Mouse (Mus musculus): ENCODE measurements around the gene Fam104a.

Fam104a gene

DNA sequence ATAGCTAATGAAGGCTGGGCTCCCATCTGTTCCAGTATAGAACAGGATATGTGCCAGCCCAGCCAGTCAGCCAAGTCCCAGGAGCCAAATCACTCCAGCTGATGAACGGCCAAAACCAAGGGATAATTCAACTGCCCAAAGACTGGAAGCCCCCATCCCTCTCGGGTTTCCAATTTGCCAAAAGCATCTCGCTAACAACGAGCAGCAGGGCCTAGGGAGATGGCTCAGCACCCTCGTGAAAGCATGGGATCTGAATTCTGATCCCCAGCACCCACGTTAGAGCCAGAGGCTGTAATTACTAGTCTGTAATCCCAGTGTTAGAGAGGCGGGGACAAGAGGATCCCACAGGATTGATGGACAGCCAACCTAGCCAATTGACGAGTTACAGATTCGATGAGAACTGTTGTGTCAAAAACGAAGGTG, 49.2 kb downstream of the Fam104a start:
- in situ Hi-C loops (cut with MboI, MseI), result no loop called here

DNA sequence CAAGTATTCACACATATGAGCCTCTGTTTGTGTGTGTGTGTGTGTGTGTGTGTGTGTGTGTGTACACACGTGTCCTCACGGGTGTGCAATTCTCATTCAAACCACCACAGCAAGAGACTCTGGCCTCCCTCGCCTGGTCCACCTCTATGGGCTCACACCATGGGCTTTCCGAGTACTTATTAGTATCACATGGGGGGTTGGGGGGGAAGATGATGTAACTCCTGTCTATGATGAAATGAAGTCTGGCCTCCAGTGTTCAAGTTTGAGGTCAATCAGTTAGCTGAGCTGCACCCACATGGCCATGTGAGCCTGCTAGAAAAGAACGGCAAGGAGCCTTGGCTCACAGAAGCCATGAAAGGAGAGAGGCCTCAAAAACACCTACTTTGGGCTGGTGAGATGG, 50.6 kb downstream of the Fam104a start:
- in situ Hi-C loops (cut with MboI, MseI), result no loop called here

DNA sequence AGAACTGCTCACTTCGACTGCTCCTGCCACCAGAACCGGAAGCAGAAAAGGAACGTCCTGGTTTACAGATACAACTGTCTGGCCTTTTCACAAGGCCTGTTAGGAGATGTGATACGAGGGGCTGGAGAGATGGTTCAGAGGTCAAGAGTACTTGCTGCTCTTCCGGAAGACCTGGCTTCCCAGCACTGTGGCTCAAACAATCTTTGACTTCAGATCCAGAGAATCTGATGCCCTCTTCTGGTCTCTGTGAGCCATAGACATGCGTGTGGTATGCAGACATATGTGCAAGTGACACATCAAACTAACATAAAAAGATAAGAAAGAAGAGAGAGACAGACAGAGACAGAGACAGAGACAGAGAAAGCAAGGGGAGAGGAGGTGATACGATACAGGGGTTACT, 51.7 kb downstream of the Fam104a start:
- in situ Hi-C loops (cut with MboI, MseI), result no loop called here

DNA sequence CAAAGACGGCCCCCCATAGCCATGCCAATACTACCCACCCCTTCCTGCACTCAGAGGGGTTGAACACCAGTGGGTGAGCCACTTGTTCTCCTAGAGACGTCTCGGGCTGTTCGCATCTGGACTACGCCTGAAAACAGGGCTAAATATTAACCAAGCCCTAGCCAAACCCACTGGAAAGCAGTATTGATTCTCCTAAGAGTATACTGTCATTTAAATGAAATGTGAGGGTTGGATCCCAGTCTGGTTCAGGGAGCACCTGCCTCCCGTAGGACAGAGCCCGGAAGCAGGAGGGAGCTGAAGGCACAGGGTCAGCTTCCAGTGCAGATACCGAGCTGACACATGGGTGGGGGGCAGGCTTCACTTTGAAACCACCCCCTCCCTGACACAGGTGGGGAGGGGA, 52.1 kb downstream of the Fam104a start:
- in situ Hi-C loops (cut with MboI, MseI), result no loop called here

DNA sequence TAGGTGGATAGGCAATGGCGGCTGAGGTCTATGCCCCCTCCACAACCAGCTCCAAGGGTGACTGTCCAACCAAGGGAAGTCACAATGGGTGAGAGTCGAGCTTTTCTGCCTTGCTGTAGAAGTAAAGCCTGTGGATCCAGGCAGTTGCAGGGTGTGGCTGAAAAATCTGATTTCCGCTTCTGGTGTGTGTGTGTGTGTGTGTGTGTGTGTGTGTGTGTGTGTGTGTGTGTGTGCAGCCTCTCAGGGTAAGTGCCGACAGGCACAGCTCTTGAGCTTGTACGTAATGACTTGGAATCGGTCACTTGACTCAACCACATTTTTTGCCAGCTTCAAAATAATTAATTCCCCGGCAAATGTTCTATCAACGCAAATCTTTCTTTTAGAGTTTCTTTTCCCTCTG, 52.7 kb downstream of the Fam104a start:
- in situ Hi-C loops (cut with MboI, MseI), result no loop called here

DNA sequence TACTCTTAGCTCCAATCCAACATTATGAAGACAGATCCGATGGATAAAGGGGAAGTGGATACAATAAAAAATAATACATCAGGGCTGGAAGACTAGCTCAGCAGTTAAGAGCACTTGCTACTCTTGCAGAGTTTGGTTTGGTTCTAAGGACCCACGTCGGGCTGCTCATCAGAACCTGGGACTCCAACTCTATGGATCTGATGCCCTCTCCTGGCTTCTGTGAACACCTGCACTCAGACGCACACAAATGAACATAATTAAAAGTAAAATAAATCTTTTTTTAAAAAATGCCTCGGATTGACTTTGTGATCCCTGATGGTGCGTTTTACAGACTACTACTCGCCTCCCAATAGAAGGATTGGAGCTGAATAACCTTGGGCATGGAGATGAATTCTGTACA, 53.3 kb downstream of the Fam104a start:
- in situ Hi-C loops (cut with MboI, MseI), result no loop called here

DNA sequence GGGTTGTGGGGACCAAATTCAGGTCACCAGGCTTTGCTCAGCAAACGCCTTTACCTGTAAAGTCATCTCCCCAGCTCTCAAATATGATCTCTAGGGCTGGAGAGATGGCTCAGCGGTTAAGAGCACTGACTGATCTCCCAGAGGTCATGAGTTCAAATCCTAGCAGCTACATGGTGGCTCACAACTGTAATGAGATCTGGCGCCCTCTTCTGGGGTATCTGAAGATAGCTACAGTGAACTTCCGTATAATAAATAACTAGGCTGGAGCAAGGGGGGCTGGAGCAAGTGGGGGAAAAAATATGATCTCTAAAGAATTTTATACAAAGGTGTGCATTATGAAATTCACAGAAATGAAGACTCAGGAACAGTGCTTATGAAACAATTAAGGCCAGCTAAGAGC, 56.2 kb downstream of the Fam104a start:
- in situ Hi-C loops (cut with MboI, MseI), result loop anchor here (5.0 kb wide), 1 partner anchor 330 kb away; no protein-coding TSS in a partner anchor

DNA sequence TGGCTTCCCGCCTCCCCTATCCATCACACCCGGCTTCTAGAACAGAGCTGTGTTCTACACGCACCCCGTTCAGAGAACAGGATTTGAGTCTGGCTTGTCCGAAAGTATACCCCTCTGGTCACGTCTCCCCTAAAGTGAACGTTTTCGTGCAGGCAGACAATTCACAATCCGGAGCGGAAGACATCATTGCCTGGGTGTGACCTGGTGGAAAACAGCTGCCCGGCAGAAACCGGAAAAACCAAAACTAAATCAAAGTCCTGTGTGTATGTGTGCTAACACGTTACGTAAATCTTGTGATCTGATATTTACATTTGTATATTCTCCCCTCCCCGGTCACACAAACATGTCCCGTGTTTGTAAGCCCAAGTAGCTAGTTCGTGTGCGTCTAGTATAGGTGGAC, 58.5 kb downstream of the Fam104a start:
- in situ Hi-C loops (cut with MboI, MseI), result loop anchor here (5.0 kb wide), 1 partner anchor 328 kb away; no protein-coding TSS in a partner anchor

DNA sequence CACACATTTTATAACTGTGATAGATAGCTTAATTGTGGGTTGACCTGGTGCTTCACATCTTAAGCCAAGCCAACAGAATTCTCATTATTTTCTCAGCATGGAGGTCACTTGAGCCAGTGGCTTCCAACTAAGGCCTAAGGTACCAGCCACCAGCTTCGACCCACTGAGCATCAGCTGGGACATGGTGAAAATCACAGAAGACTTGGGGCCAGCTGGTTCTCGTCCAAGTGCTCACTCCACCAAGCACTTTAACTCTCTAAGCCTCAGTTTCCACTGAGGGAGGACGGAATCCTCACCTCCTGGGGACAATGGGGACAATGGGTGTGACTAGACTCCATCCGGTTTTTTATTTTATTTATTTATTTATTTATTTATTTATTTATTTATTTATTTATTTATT, 61.9 kb downstream of the Fam104a start:
- in situ Hi-C loops (cut with MboI, MseI), result no loop called here

DNA sequence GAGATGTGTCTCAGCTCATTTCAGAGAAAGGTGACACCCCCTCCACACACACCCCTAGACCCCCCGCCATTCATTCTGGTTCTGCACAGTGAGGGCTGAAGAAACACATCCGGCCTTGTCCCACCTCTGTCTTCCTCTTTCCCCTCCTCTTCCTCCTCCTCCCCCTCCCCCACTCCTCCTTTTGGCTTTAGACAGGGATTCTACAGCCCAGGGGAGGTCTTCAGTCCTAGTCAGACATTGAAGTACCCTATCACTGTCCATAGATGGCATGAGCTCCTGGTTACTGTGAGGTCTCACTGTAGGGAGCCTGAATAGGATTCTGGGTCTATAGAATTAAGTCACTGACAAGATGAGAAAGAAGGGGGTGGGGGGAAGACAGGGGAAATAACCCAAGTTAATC, 63.0 kb downstream of the Fam104a start:
- in situ Hi-C loops (cut with MboI, MseI), result no loop called here

DNA sequence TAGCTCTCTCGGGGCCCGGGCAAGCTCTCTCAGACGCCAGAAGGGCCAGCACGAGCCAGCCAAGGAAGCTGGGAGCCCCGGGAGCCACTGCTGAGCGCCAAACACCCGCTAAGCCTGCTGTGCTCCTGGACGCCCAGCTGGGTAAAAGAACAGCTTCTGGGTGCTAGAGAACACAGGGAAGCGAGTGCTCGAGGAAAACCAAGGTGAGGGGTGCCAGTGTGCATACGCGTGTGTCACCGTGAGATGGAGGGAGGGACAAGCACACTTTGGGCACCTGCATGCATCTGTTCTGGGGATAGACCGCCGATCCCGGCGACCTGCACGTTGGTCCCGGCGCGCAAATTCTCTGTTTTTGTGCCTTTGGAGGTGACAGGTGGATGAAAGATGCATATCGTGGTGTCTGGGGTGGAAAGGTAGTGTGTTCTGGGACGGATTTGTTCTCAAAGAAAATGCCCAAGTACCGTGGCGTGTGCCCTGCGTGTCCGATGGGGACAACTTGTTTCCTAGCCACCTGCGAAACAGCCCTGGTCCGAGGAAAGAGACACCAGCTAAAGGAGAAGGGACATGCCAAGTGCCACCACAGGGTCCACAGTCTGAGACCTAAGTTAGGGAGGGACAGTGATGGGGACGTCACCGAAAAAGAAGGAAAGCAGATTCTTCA, 64.4 kb downstream of the Fam104a start:
- in situ Hi-C loops (cut with MboI, MseI), result loop anchor here (5.0 kb wide), 2 partner anchors 112 to 432 kb away; no protein-coding TSS in a partner anchor

DNA sequence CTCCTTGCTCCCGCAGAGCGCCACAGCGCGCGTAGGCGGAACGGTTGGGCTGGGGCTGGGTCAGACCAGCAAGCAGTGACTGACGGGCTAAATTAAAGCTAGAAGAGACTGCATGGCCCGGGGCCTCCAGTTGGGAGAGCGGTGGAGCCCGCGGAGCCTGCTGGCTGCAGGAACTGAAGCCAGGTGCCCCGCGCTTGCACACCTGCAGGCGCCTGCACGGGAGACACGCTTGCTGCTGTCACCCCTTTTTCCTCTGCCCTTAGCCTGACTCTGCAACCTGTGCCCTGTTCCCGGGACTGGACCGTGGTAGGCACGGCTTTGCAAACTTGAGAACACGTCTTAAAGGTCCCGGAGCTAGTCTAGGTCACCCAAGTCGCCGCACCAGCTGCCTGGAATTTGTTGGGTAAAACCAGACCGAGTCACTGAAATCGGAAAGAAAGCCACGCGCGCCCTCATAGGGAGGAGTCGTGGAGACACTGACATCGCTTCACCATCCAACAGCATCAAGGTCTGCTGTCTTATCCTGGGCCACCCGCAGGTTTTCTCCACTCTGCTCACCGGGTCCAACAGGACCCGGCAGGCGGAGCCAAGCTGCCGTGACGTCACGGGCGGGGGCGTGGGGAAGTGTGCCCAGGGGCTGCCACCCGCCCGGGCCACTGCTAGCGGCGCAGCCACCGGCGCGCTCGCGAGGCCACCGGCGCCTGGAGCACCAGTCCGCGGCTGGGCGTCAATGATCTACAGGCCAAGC, 65.1 kb downstream of the Fam104a start, which contains the start of gene Sstr2:
Sstr2 (plus strand) TSS at position 671 of the 748 bp plus-strand sequence.
- in situ Hi-C loops (cut with MboI, MseI), result loop anchor here (5.0 kb wide), 2 partner anchors 112 to 432 kb away; no protein-coding TSS in a partner anchor

DNA sequence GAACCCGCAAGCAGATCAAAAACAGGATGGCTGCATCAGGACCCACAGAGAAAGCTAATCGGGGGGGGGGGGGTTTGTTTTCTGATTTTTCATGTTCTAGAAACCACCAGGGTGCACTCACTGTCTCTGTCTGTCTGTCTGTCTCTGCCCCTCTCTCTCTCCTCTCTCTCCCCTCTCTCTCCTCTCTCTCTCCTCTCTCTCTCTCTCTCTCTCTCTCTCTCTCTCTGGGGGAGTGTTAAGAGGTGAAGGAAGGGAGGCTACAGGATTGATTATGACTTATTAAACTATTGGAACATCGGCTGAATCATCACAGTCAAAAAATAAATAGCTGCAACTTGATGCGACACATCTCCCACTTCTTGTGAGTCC, 65.7 kb downstream of the Fam104a start:
- in situ Hi-C loops (cut with MboI, MseI), result loop anchor here (5.0 kb wide), 2 partner anchors 111 to 431 kb away; no protein-coding TSS in a partner anchor

DNA sequence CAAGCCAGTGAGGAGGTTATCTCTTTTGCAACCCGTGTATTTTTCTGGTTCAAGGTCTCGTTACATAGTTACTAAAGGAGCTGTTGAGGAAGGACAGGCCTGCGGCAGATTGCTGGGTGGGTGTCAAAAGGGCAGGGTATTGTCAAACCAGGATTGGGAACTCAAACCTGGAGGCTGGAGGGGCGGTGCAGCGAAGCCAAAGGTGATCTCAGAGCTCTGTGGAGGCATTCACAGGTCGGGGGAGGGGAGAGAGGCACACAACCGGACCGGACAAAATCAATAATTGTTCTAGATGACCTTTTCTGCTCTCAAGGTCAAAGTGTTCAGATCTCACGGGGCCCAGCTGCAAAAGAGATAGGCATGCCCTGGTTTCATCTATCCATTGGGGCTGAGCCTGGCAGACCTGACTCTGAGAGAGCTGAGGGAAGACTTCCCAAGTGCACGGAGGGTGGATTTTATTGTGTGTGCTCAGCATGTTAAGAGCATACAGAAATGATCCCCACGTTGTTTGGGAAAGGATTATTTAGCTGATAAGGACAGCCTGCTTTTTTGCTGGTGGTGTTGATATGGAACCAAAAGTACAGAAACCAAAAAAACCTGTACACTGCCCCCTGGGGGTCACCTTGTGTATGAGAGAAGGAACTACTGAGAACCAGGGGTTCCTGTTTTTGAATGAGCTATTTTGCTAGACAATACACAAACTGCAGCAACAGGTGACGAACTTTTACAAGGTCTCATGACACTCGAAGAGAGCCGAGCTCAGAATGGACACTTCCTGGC, 66.6 kb downstream of the Fam104a start:
- in situ Hi-C loops (cut with MboI, MseI), result loop anchor here (5.0 kb wide), 2 partner anchors 110 to 430 kb away; no protein-coding TSS in a partner anchor

DNA sequence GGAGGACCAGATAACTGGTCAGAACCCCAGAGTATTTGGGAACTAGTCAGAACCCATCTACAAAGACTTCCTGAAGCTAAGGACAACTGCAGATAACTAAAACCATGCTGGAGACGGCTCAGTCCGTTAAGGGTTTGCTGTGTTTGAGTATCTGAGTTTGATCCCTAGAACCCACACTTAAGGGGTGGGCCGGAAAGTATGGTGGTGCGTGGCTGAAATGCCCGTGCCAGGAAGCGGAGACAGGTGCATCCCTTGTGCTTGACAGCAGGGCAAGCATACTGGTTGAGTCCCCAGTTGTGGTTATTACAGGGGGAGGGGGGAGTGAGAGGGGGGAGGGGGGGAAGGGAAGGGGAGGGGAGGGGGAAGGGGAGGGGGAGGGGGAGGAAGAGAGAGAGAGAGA, 69.5 kb downstream of the Fam104a start:
- in situ Hi-C loops (cut with MboI, MseI), result no loop called here

DNA sequence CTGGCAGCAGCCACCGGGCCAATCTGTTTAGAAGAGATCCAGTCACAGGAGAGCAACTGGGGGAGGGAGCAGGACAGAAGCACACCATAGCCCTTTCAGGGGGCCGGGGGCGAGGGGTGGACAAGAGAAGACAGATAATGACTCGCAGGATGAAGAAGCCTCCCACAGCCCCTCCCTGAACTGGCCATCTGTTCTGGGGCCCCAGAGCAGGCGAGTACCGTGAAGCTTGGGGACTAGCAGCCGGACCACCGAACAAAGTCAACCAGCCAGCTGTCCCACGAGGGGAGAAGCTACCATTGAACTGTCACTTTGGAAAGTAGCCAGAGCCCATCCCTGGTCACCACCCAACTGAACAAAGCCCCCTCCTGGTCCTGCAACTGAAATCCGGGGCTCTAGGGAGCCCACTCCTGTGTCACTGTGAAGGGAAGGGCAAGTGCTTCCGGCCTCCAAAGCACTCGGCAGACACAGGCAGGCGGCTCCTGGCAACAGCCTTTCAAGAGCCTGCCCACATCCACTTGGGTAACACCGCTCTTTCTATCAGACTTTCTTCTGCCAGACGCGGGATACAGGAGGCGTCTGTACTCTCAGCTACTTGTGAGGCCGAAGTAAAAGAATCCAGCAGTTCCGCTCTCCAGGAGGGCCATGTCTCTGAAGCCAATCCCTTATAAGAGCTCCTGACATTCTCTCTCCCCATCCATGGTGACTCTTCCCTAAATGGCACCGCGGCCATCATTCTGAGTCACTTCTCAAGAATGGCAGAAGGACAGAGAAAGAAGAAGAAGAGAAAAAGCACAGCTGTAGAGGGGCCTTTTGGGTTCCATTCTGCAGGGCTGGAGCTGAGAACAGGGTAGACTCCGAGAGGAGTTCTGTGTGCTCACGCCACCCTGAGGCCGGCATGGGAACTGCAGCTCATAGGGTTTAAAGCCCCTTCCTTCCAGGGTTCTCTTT, 72.0 kb downstream of the Fam104a start:
- in situ Hi-C loops (cut with MboI, MseI), result no loop called here

Data from regulatory T cell (primary cell).